Mouse (Mus musculus) layer of hippocampus, adult 18-20 months (tissue): ENCODE measurements around the gene Ntrk3. TPM values are rescaled to one million over a fixed set of nuclear protein-coding genes. Genes with fewer than 3 reads are reported as not detected.

Experiments
- DNase-seq, 2 experiments: peaks; one replicate each; pipeline ENCODE4 v3.0.0; 2022; ENCODE audit warnings: low spot score in 2 of 2
- total RNA-seq, 2 experiments: library from RNA; stranded (reverse); gene quantifications; 2 replicates each; pipeline ENCODE4 v1.2.3; 2021

The Ntrk3 gene
- total RNA-seq, 2 experiments from 2014 or later, result 182 to 195 TPM

DNA sequence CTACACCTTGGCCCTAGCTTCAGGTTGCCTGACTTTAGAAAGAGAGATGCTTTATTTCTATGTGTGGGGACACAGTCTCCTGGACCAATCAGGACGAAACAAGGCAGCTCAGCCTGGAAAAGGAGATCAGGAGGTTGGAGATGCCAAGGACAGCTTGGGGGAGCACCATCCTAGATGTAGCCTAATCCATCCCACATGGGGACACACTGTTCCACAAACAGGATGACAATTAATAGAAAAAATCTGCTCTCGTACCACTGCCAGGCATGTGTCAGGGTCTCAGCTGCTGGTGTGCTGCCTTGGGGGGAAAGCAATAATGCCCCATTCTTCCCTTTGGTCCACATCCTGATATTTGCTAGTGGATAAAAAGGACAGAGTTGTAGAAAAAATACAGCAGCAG, 289.0 kb downstream of the Ntrk3 start:
- peak in 1 of 2 experiments; percentile 46 for DNase-seq

DNA sequence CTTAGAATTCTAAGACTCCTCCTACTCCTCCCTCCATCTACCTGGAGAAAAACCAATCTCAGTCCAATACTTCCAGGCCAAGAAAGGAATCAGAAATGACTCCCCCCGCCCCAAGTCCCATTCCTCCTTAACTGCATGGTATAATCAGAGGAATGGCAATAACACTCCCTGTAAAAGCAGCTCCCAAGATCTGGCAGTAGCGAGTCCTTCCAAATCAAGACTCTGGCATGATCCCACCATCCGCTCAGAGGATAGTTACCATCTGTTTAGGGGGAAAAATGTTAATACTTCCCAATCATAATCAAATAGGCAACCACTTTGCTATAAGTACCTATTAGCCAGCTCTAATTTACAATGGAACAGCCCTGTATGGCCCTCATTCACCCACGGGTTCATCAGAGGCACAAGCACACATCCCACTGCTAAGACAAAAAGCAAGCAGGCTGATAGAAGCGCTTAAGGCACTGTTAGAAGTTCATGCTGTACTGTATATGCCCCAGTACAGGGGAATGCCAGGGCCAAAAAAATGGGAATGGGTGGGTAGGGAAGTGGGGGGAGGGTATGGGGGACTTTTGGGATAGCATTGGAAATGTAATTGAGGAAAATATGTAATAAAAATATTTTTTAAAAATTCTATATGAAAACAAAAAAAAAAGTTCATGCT, 294.3 kb downstream of the Ntrk3 start:
- no peak for DNase-seq

GRCm38 (mm10) chr7:78441706-78442105, 296.1 kb downstream of the Ntrk3 start:
- no peak for DNase-seq

GRCm38 (mm10) chr7:78440896-78441295, 296.9 kb downstream of the Ntrk3 start:
- DNase-seq, result peak in 1 of 2 experiments; percentile 53

- peak in 1 of 2 experiments; percentile 75 for DNase-seq
Observed at GRCm38 (mm10) chr7:78440476-78440875, 297.3 kb downstream of the Ntrk3 start.

DNA sequence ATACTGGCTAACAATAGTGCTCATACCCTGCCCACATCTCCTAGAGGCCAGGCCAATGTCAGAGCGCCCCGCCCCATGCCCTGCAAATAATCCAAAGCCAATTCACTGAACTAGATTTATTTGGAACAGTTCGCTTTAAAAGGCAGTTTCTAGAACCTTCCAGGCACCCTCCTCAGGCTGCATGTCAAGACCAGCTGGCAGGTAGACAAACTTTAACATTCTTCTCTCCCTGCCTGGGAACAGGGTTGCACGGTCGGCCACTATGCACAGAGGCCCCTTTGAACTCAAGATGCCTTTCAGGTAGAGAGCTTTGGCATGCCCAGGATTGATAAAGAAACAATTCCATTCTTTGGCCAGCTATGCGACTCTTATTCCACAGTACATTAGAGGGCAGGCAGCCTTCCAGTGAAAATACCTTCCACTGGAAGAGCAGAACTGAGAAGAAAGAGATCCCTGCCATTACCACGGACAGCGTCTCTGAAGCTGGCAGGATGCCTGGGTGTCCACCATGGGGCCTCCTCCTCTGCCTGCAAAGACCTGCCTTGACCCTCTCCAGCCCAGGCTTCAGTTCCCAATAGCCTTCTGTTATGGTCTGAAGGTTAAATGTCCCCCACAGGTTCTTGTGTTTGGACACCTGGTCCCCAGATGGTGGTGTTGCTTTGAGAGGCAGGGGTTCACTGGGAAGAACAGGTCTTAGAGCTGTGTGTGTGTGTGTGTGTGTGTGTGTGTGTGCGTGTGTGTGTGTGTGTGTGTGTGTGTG, 298.3 kb downstream of the Ntrk3 start:
- no peak for DNase-seq

GRCm38 (mm10) chr7:78433617-78434144, 304.1 kb downstream of the Ntrk3 start:
- no peak for DNase-seq

- no peak for DNase-seq
Observed at GRCm38 (mm10) chr7:78431611-78432010, 306.2 kb downstream of the Ntrk3 start.

DNA sequence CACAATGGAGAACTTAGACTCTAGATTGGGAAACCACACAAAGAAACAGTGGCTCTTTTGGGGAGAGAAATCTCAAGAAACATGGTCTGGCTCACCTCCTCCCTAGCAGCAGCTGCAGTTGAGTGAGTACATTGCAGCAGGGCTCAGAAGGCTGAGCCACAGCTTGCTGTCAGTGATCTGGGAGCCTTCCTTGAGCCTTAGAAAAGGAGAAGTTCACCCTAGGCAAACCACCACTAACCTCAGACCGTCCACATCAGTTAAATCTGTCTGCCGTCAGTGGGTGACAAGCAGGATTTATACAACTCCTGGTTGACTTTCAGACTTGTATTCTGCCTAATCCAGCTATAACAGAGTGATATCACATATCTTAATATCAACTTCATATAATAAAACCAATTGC, 325.6 kb downstream of the Ntrk3 start:
- DNase-seq, result no peak

DNA sequence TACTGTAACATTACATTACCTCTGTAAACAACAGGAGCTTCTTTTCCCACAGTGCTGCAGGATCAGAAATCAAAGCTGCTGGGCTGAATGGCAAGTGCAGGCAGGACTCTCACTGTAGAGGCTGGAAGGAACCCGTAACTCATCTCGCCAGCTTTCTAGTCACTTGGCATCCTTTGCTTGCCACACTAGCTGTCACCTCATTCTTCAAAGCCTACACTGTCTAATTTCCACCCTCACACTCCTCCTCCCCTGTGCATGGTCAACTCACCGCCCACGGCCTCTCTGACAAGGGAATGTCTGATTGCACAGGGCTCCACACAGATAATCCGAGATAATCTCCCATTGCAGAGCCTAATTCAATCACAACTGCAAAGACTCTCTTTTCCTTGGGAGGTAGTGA, 327.8 kb downstream of the Ntrk3 start:
- no peak for DNase-seq

DNA sequence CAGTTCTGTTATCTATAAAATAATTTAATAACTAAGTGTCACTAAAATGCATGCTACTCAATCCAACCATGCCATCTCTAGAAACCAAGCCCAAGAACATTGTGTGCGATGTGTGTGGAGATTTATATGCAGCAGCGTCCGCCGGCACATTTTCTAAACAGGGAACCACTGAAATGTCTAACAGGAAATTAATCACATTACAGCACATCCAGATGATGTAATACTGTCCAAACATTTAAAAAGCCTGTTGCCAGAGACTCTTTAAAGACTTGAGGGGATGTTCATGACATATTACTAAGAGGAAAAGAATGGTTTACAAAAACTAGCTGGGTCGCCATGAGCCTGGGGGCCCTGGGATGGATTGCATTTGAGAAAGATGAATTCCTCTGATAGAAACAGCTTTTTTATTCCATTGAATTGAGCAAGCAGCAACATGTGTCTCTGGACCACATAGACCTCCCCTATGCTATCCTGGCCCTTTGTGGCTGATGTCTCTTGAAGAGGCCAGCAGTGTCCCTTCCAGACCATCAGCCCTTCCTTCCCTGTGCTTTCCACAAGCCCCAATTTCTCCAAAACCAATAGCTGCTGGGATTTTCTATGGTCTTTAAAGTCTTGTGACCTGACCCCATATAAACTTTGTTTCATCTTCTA, 331.0 kb downstream of the Ntrk3 start:
- no peak for DNase-seq

- DNase-seq, result no peak
Observed at GRCm38 (mm10) chr7:78404481-78404880, 333.3 kb downstream of the Ntrk3 start.

GRCm38 (mm10) chr7:78402495-78402894, 335.3 kb downstream of the Ntrk3 start:
- no peak for DNase-seq

- DNase-seq, result no peak
Observed at GRCm38 (mm10) chr7:78400219-78400618, 337.6 kb downstream of the Ntrk3 start.

- DNase-seq, result no peak
Observed at GRCm38 (mm10) chr7:78398377-78398776, 339.4 kb downstream of the Ntrk3 start.

DNA sequence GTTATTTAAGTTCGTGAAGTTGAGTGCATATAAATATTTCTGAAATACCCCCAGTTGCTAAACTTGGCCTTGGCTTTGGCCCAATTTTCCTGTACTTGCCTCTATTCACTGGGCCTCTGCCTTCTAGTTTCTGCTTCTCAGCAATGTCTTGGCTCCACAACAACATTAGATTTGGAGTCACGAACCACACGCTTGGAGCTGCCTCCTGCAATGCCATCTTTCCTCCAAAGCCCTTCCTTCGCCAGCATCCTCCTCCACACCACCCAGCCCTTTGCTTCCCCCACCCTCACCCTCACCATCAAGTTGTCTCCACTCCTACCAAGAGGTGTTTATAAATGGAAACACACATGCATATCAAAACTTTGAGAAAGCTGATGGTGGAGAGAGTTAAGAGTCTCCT, 340.6 kb downstream of the Ntrk3 start:
- DNase-seq, result no peak

- DNase-seq, result peak; percentile 67 to 87
Observed at GRCm38 (mm10) chr7:78390019-78390418, 347.8 kb downstream of the Ntrk3 start.

DNA sequence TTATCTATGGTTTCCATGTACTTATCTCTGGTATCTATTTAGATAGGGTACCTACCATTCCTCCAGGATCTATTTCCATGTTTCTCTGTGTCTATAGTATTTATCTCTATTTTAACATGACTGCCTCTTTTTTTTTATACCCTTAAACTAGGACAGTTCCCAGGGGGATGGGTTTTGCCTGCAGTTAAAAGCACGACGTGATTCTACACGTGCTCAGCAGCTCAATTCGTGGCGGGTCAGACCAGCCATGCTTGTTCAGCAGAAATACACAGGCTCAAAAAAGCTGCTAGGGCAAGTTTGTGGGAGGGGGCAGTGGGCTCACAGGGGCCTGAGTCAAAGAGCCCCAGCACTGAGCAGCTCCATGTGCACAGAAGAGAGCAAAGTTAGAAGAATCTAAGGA, 349.7 kb downstream of the Ntrk3 start:
- no peak for DNase-seq

GRCm38 (mm10) chr7:78385971-78386370, 351.8 kb downstream of the Ntrk3 start:
- peak in 1 of 2 experiments; percentile 59 for DNase-seq

GRCm38 (mm10) chr7:78384111-78384510, 353.7 kb downstream of the Ntrk3 start:
- DNase-seq, result no peak

DNA sequence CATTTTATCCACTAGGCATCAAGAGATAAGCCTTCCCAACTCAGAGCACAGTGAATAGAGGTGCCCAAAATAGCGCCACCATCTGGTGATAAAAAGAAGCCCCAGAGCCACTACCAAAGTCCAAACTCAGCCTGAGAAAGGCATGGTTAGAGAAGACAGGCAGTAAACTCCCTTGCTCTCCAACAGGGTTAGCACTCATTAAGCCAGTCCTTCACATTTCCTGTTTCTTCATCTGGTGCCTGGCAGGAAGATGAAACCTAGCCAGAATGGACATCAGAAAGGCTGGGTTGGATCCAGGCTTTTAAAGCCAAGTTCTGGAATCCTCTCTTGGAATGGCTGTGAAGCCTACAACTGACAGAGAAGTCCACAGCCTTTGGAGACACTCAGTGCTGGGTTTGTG, 355.7 kb downstream of the Ntrk3 start:
- DNase-seq, result no peak

- DNase-seq, result no peak
Observed at GRCm38 (mm10) chr7:78379784-78380183, 358.0 kb downstream of the Ntrk3 start.
